Mouse (Mus musculus): ENCODE measurements at regions not wholly inside any gene's neighbourhood (a gene's known extent, or its start where the extent isn't known, plus 50 kb on each side); places are given as distances from the start of the nearest gene placed in this dataset.

- H3K4me3 ChIP-seq (ENCODE audit: low read depth, low read length) = no peak overlapping the region
- no peaks in the 10 kb centered on the region for H3K27me3 ChIP-seq (ENCODE audit: control insufficient read depth, insufficient read depth, low read length)
- no peaks in the 10 kb centered on the region for H3K36me3 ChIP-seq (ENCODE audit: control insufficient read depth, insufficient read depth, low read length)
- ATAC-seq (ENCODE audit: low FRiP score) (no peak), DNase-seq (ENCODE audit: low spot score, missing footprints) (no peak)
- no peak overlapping the region for H3K9ac ChIP-seq (ENCODE audit: low read length)
- peaks cover 3% of the 10 kb centered on the region for H3K4me1 ChIP-seq (ENCODE audit: control insufficient read depth, insufficient read depth, low read length)
- H3K27ac ChIP-seq (ENCODE audit: low read depth, low read length) = no peak overlapping the region
- H3K4me2 ChIP-seq = no peak overlapping the region
- WGBS = 63% methylated on average over 8 of the region's 8 CpGs
- no peaks in the 10 kb centered on the region for H3K9me3 ChIP-seq (ENCODE audit: control insufficient read depth, low read length)
Measured at GRCm38 (mm10) chr17:9927724-9928123, 258.2 kb upstream of the Pabpc6 start.

DNA sequence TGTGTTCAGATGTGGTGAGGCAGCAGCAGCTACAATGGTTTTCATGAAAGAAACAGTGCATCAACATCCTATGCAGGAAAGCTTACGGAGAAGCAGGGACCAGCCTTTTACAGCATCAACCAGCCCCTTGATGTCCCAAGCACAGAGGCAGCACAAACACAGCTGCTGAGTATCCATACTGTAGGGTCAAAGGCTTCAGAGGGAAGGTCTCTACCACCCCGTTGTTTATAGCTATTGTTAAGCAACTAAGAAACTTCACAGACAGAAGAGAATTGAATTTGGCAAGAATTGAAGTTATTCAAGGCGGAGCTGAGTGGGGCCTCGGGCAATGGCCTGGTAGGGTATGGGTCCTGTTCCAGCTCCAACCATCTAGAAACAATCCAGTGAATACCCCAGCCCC, 256.8 kb upstream of the Pabpc6 start:
- no peak overlapping the region for H3K4me2 ChIP-seq
- H3K36me3 ChIP-seq (ENCODE audit: control insufficient read depth, insufficient read depth, low read length) = no peaks in the 10 kb centered on the region
- DNase-seq (ENCODE audit: low spot score, missing footprints) = no peak
- H3K4me1 ChIP-seq (ENCODE audit: control insufficient read depth, insufficient read depth, low read length) = peaks cover 3% of the 10 kb centered on the region
- H3K9ac ChIP-seq (ENCODE audit: low read length) = no peak overlapping the region
- 75% methylated on average over 4 of the region's 4 CpGs for WGBS
- no peaks in the 10 kb centered on the region for H3K9me3 ChIP-seq (ENCODE audit: control insufficient read depth, low read length)
- H3K4me3 ChIP-seq (ENCODE audit: low read depth, low read length) = no peak overlapping the region
- no peaks in the 10 kb centered on the region for H3K27me3 ChIP-seq (ENCODE audit: control insufficient read depth, insufficient read depth, low read length)
- no peak overlapping the region for H3K27ac ChIP-seq (ENCODE audit: low read depth, low read length)
- no peak for ATAC-seq (ENCODE audit: low FRiP score)

DNA sequence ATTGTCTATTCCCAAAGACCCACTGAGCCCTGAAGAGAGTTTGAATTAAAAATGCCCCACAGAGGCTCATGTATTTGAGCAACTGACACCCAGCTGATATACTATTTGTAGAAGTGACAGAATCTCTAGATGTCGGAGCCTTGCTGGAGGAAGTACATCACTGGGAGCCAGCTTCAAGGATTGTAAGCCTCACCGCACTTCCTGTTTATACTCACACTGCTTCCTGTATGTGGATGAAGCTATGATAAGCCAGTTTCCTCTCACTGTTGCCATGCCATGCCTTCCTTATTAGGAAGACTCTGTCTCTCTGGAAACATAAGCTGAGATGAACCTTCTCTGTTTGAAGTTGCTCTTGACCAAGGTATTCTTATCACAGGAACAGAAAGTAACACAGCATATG, 251.8 kb upstream of the Pabpc6 start:
- ATAC-seq (ENCODE audit: low FRiP score) = no peak

GRCm38 (mm10) chr17:9917031-9917430, 247.5 kb upstream of the Pabpc6 start:
- DNase-seq (ENCODE audit: low spot score, missing footprints) (no peak), ATAC-seq (ENCODE audit: low FRiP score) (no peak)
- H3K9me3 ChIP-seq (ENCODE audit: control insufficient read depth, low read length) = no peaks in the 10 kb centered on the region; the same call in 1 of the 2 replicates
- WGBS = 20% methylated on average over 2 of the region's 2 CpGs
- no peak overlapping the region for H3K4me2 ChIP-seq
- H3K36me3 ChIP-seq (ENCODE audit: control insufficient read depth, insufficient read depth, low read length) = no peaks in the 10 kb centered on the region
- no peaks in the 10 kb centered on the region for H3K27me3 ChIP-seq (ENCODE audit: control insufficient read depth, insufficient read depth, low read length)
- no peak overlapping the region for H3K4me3 ChIP-seq (ENCODE audit: low read depth, low read length)
- H3K4me1 ChIP-seq (ENCODE audit: control insufficient read depth, insufficient read depth, low read length) = no peaks in the 10 kb centered on the region
- no peak overlapping the region for H3K9ac ChIP-seq (ENCODE audit: low read length)
- no peak overlapping the region for H3K27ac ChIP-seq (ENCODE audit: low read depth, low read length)

More for the DNA sequence above, 251.8 kb upstream of the Pabpc6 start:
- H3K4me1 ChIP-seq (ENCODE audit: control insufficient read depth, insufficient read depth, low read length) = no peaks in the 10 kb centered on the region
- 90% methylated on average over 2 of the region's 2 CpGs for WGBS
- no peak overlapping the region for H3K4me2 ChIP-seq
- H3K4me3 ChIP-seq (ENCODE audit: low read depth, low read length) = no peak overlapping the region
- no peaks in the 10 kb centered on the region for H3K27me3 ChIP-seq (ENCODE audit: control insufficient read depth, insufficient read depth, low read length)
- no peak overlapping the region for H3K9ac ChIP-seq (ENCODE audit: low read length)
- no peaks in the 10 kb centered on the region for H3K36me3 ChIP-seq (ENCODE audit: control insufficient read depth, insufficient read depth, low read length)
- no peak for DNase-seq (ENCODE audit: low spot score, missing footprints)
- H3K27ac ChIP-seq (ENCODE audit: low read depth, low read length) = no peak overlapping the region
- H3K9me3 ChIP-seq (ENCODE audit: control insufficient read depth, low read length) = no peaks in the 10 kb centered on the region; the same call in 1 of the 2 replicates

DNA sequence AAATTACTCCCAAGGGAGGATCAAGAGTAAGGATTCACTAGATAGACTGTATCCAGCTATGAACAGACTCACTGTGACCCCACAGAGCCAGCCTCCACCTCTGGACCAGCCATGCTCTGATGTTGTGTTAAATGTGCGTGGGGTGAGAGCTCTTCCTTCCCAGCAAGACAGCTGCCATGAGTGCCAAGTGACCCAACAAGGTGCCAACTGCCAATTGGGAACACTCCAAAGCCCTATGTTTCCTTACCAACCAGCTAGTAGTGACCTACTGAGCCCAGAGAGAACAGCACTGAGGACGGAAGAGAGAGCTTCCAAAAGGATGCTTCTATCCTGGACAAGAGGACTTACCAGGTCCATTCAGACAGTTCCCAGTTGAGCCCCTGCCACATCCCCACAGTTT, 241.3 kb upstream of the Pabpc6 start:
- 88% methylated on average over 2 of the region's 2 CpGs for WGBS
- Histone ChIP-seq H3K9me3 (ENCODE audit: control insufficient read depth, low read length) (no peaks in the 10 kb centered on the region), H3K36me3 (ENCODE audit: control insufficient read depth, insufficient read depth, low read length) (no peaks in the 10 kb centered on the region), H3K4me2 (no peak overlapping the region), H3K4me3 (ENCODE audit: low read depth, low read length) (no peak overlapping the region), H3K27ac (ENCODE audit: low read depth, low read length) (no peak overlapping the region), H3K27me3 (ENCODE audit: control insufficient read depth, insufficient read depth, low read length) (no peaks in the 10 kb centered on the region), H3K4me1 (ENCODE audit: control insufficient read depth, insufficient read depth, low read length) (peaks cover 8% of the 10 kb centered on the region; the same call in 1 of the 2 replicates), H3K9ac (ENCODE audit: low read length) (no peak overlapping the region)
- ATAC-seq (ENCODE audit: low FRiP score) (no peak), DNase-seq (ENCODE audit: low spot score, missing footprints) (no peak)

- Histone ChIP-seq H3K4me2 (no peak overlapping the region), H3K27me3 (ENCODE audit: control insufficient read depth, insufficient read depth, low read length) (no peaks in the 10 kb centered on the region), H3K4me3 (ENCODE audit: low read depth, low read length) (no peak overlapping the region), H3K27ac (ENCODE audit: low read depth, low read length) (peak overlapping the region; percentile 89; the same call in 1 of the 2 replicates), H3K9me3 (ENCODE audit: control insufficient read depth, low read length) (no peaks in the 10 kb centered on the region), H3K4me1 (ENCODE audit: control insufficient read depth, insufficient read depth, low read length) (peaks cover 42% of the 10 kb centered on the region), H3K9ac (ENCODE audit: low read length) (no peak overlapping the region), H3K36me3 (ENCODE audit: control insufficient read depth, insufficient read depth, low read length) (no peaks in the 10 kb centered on the region)
- ATAC-seq (ENCODE audit: low FRiP score) (no peak), DNase-seq (ENCODE audit: low spot score, missing footprints) (no peak)
- WGBS = 24% methylated on average over 1 of the region's 1 CpGs
Measured at GRCm38 (mm10) chr17:9907077-9907476, 237.6 kb upstream of the Pabpc6 start.

GRCm38 (mm10) chr17:9905501-9906462, 236.3 kb upstream of the Pabpc6 start:
- DNase-seq (ENCODE audit: low spot score, missing footprints) = peak; percentile 97
- ATAC-seq (ENCODE audit: low FRiP score) = peak; percentile 93
- Histone ChIP-seq H3K4me1 (ENCODE audit: control insufficient read depth, insufficient read depth, low read length) (peaks cover 43% of the 10 kb centered on the region), H3K9ac (ENCODE audit: low read length) (peak overlapping the region; percentile 40; the same call in 1 of the 2 replicates), H3K36me3 (ENCODE audit: control insufficient read depth, insufficient read depth, low read length) (no peaks in the 10 kb centered on the region), H3K4me3 (ENCODE audit: low read depth, low read length) (no peak overlapping the region), H3K4me2 (peak overlapping the region; percentile 33), H3K27me3 (ENCODE audit: control insufficient read depth, insufficient read depth, low read length) (no peaks in the 10 kb centered on the region), H3K27ac (ENCODE audit: low read depth, low read length) (peak overlapping the region; percentile 89), H3K9me3 (ENCODE audit: control insufficient read depth, low read length) (no peaks in the 10 kb centered on the region)
- 0% methylated on average over 12 of the region's 12 CpGs for WGBS

DNA sequence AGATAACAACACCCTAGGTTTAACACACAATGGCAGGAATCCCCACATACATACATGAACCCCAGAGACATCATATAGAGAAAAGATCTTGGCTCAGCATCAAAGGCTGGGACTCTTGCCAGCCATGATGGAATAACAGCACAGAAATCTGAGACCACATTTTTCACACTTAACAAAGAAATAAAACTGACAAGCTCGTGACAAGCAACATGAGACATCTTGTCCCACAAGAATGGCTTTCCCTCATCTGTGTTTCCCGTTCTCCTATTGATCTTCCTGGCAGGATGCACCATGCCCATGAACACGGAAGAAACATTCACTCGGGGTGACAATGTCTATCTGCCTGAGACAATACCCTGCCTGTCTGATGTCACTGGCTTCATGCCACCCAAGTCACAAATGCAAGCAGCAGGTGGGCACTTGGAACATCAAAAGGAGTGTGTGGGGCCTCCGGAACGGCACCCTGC, 235.0 kb upstream of the Pabpc6 start:
- Histone ChIP-seq H3K4me3 (ENCODE audit: low read depth, low read length) (no peak overlapping the region), H3K9ac (ENCODE audit: low read length) (0 out of 2 replicates have a peak overlapping the region, but pooled peaks have one; percentile 47), H3K4me2 (no peak overlapping the region; the same call in 1 of the 2 replicates), H3K27me3 (ENCODE audit: control insufficient read depth, insufficient read depth, low read length) (no peaks in the 10 kb centered on the region), H3K9me3 (ENCODE audit: control insufficient read depth, low read length) (no peaks in the 10 kb centered on the region), H3K27ac (ENCODE audit: low read depth, low read length) (peak overlapping the region; percentile 89), H3K4me1 (ENCODE audit: control insufficient read depth, insufficient read depth, low read length) (peaks cover 43% of the 10 kb centered on the region), H3K36me3 (ENCODE audit: control insufficient read depth, insufficient read depth, low read length) (no peaks in the 10 kb centered on the region)
- no peak for ATAC-seq (ENCODE audit: low FRiP score)
- WGBS = 7% methylated on average over 6 of the region's 6 CpGs
- no peak for DNase-seq (ENCODE audit: low spot score, missing footprints)

GRCm38 (mm10) chr17:9903313-9903712, 233.8 kb upstream of the Pabpc6 start:
- no peak for DNase-seq (ENCODE audit: low spot score, missing footprints)
- ATAC-seq (ENCODE audit: low FRiP score) = no peak
- H3K4me1 ChIP-seq (ENCODE audit: control insufficient read depth, insufficient read depth, low read length) = peaks cover 43% of the 10 kb centered on the region
- H3K36me3 ChIP-seq (ENCODE audit: control insufficient read depth, insufficient read depth, low read length) = no peaks in the 10 kb centered on the region
- H3K9me3 ChIP-seq (ENCODE audit: control insufficient read depth, low read length) = no peaks in the 10 kb centered on the region
- peak overlapping the region; percentile 30; the same call in 1 of the 2 replicates for H3K27ac ChIP-seq (ENCODE audit: low read depth, low read length)
- 45% methylated on average over 4 of the region's 4 CpGs for WGBS
- no peaks in the 10 kb centered on the region for H3K27me3 ChIP-seq (ENCODE audit: control insufficient read depth, insufficient read depth, low read length)
- H3K4me3 ChIP-seq (ENCODE audit: low read depth, low read length) = no peak overlapping the region
- H3K4me2 ChIP-seq = no peak overlapping the region
- no peak overlapping the region for H3K9ac ChIP-seq (ENCODE audit: low read length)
